Mouse (Mus musculus) CH12.LX (cell line): Measurements from ENCODE around the gene Tbc1d30. TPM values are rescaled to one million over a fixed set of nuclear protein-coding genes. Genes with fewer than 3 reads are reported as not detected.

Experiments
- DNase-seq: peaks from one replicate; pipeline ENCODE4 v3.0.0-alpha.2; 2013; ENCODE audit errors: extremely low read depth
- H3K27ac ChIP-seq: 2 replicates; pipeline ENCODE4 v1.5.1; 2012; ENCODE audit warnings: low read depth, mild to moderate bottlenecking, control low read depth, moderate library complexity; ENCODE audit not compliant: insufficient read depth
- H3K27me3 ChIP-seq: replicated peaks from 2 replicates; pipeline ENCODE3; 2012; ENCODE audit warnings: inconsistent platforms
- H3K36me3 ChIP-seq, 2 experiments: replicated peaks in 1 of 2; 2 replicates each; pipeline versions ENCODE3 to v1.6.1; 2012; ENCODE audit warnings: inconsistent platforms in 1 of 2, low read length in 1 of 2, mild to moderate bottlenecking in 1 of 2, mixed read lengths in 1 of 2, moderate library complexity in 1 of 2; ENCODE audit not compliant: control insufficient read depth in 1 of 2, insufficient read depth in 1 of 2
- H3K4me1 ChIP-seq, 2 experiments: 2 replicates each; pipeline ENCODE4 v1.6.1; 2012; ENCODE audit warnings: inconsistent platforms in 1 of 2, moderate library complexity in 1 of 2; ENCODE audit not compliant: insufficient read depth in 2 of 2, control insufficient read depth in 1 of 2
- H3K4me2 ChIP-seq: 2 replicates; pipeline ENCODE4 v1.6.1; 2012; ENCODE audit warnings: low read depth, mild to moderate bottlenecking, control low read depth; ENCODE audit not compliant: poor library complexity, insufficient read depth, severe bottlenecking
- H3K4me3 ChIP-seq, 3 experiments: fragments of 150-350 bp in 1 of 3; sonication (generic) in 1 of 3; replicated peaks in 1 of 3; 2 replicates each; pipeline versions ENCODE3 to v1.5.1; 2011 to 2012; ENCODE audit warnings: low read depth in 2 of 3, low read length in 2 of 3, mild to moderate bottlenecking in 2 of 3, moderate library complexity in 2 of 3, control low read depth in 1 of 3, improper control_type of control experiment in 1 of 3, inconsistent platforms in 1 of 3, mixed read lengths in 1 of 3; ENCODE audit not compliant: poor library complexity in 1 of 3
- H3K79me2 ChIP-seq: replicated peaks from 2 replicates; pipeline ENCODE4 v1.6.1; 2012; ENCODE audit warnings: mild to moderate bottlenecking, moderate library complexity; ENCODE audit not compliant: control insufficient read depth, poor library complexity, insufficient read depth, severe bottlenecking; ENCODE audit errors: extremely low read depth
- H3K9ac ChIP-seq: 2 replicates; pipeline ENCODE4 v1.6.1; 2012; ENCODE audit warnings: low read depth, mild to moderate bottlenecking, control low read depth, moderate library complexity; ENCODE audit not compliant: insufficient read depth
- H3K9me3 ChIP-seq: replicated peaks from 2 replicates; pipeline ENCODE3; 2012; ENCODE audit warnings: low read length, inconsistent platforms, mixed read lengths
- BHLHE40 ChIP-seq: IDR thresholded peaks from 2 replicates; pipeline ENCODE4 v1.6.1; 2011; ENCODE audit warnings: mild to moderate bottlenecking, low read depth, low read length, improper control_type of control experiment
- ELF1 ChIP-seq: IDR thresholded peaks from 2 replicates; pipeline ENCODE4 v1.6.1; 2014; ENCODE audit warnings: low read depth, mild to moderate bottlenecking, inconsistent platforms, low read length, improper control_type of control experiment
- EP300 ChIP-seq: IDR thresholded peaks from 2 replicates; pipeline ENCODE4 v1.6.1; 2011; ENCODE audit warnings: low read length, improper control_type of control experiment
- ETS1 ChIP-seq: conservative IDR thresholded peaks from 2 replicates; pipeline ENCODE4 v1.6.1; 2012; ENCODE audit warnings: low read depth, mild to moderate bottlenecking, inconsistent platforms, low read length, improper control_type of control experiment, moderate library complexity
- KAT2A ChIP-seq: IDR thresholded peaks from 2 replicates; pipeline ENCODE4 v1.6.1; 2012; ENCODE audit warnings: low read length, improper control_type of control experiment, inconsistent platforms; ENCODE audit not compliant: insufficient replicate concordance
- MAFK ChIP-seq: IDR thresholded peaks from 2 replicates; pipeline ENCODE4 v1.6.1; 2011; ENCODE audit warnings: low read length, improper control_type of control experiment; ENCODE audit not compliant: insufficient replicate concordance
- MAZ ChIP-seq: IDR thresholded peaks from 2 replicates; pipeline ENCODE4 v1.6.1; 2012; ENCODE audit warnings: low read depth, mild to moderate bottlenecking, inconsistent platforms, low read length, improper control_type of control experiment, moderate library complexity
- MYC ChIP-seq: IDR thresholded peaks from 2 replicates; pipeline ENCODE4 v1.6.1; 2011; ENCODE audit warnings: low read depth, mild to moderate bottlenecking, improper control_type of control experiment, low read length
- NRF1 ChIP-seq: IDR thresholded peaks from 2 replicates; pipeline ENCODE4 v1.6.1; 2014; ENCODE audit warnings: low read depth, mild to moderate bottlenecking, inconsistent platforms, low read length, improper control_type of control experiment, moderate library complexity
- SIN3A ChIP-seq: IDR thresholded peaks from 2 replicates; pipeline ENCODE4 v1.6.1; 2012; ENCODE audit warnings: low read length, improper control_type of control experiment, inconsistent platforms
- TCF12 ChIP-seq: IDR thresholded peaks from 2 replicates; pipeline ENCODE4 v1.6.1; 2014; ENCODE audit warnings: low read depth, mild to moderate bottlenecking, inconsistent platforms, low read length, improper control_type of control experiment
- USF1 ChIP-seq: IDR thresholded peaks from 2 replicates; pipeline ENCODE4 v1.6.1; 2014; ENCODE audit warnings: low read depth, mild to moderate bottlenecking, inconsistent platforms, low read length, improper control_type of control experiment
- ZNF384 ChIP-seq: IDR thresholded peaks from 2 replicates; pipeline ENCODE4 v1.6.1; 2012; ENCODE audit warnings: low read depth, low read length, improper control_type of control experiment, inconsistent platforms
- dilution Hi-C: fragments of 300-500 bp; cut with MboI; formaldehyde crosslinking; loops from 2 replicates; pipeline ENCODE4 v1.14.3; 2020; ENCODE audit warnings: low sequenced_read_pairs; ENCODE audit not compliant: extremely low pct_unique_long_range_greater_than_20kb, extremely low pct_ligation_motif_present
- in situ Hi-C: fragments of 300-500 bp; cut with MboI; formaldehyde crosslinking; loops from 3 replicates; pipeline ENCODE4 v1.14.3; 2019; ENCODE audit warnings: low sequenced_read_pairs, low pct_ligation_motif_present, low pct_unique_long_range_greater_than_20kb, mixed read lengths
- polyA plus RNA-seq: library from polyadenylated mRNA; unstranded; fragments of >175 nt; gene quantifications from 2 replicates; pipeline ENCODE4 v1.2.1, GENCODE M21; 2012; ENCODE audit warnings: low read depth; ENCODE audit not compliant: insufficient read length
- total RNA-seq, 2 experiments: library from RNA; depleted of rRNA; stranded (reverse); fragments of 300-350 nt in 1 of 2; fragments of >200 nt in 1 of 2; gene quantifications; 2 replicates each; pipeline ENCODE4 v1.2.3; 2012 to 2014

Gene Tbc1d30
- total and polyA plus RNA-seq, 3 experiments, result 0.16 TPM; not detected in 2

GRCm38 (mm10) chr10:121243373-121244207, 107.5 kb downstream of the Tbc1d30 start:
- Histone ChIP-seq H3K9me3 (no peaks in the 10 kb centered on the region), H3K27ac (no peak overlapping the region), H3K27me3 (peaks cover 1% of the 10 kb centered on the region), H3K36me3 (no peaks in the 10 kb centered on the region), H3K4me3 (no peak overlapping the region), H3K79me2 (no peaks in the 10 kb centered on the region), H3K4me1 (peaks cover 0 to 9% of the 10 kb centered on the region in 2 experiments; a peak in 2 of 4 replicates), H3K4me2 (no peak overlapping the region), H3K9ac (no peak overlapping the region)
- TF ChIP-seq MAFK (no peak), SIN3A (no peak), MYC (no peak), ZNF384 (no peak), ETS1 (no peak), ELF1 (no peak)
- dilution Hi-C loops (no loop called here), in situ Hi-C loops (no loop called here)
- DNase-seq, result no peak

- Histone ChIP-seq H3K9ac (no peak overlapping the region), H3K4me3 (no peak overlapping the region), H3K4me1 (peaks cover 0 to 16% of the 10 kb centered on the region in 2 experiments; a peak in 2 of 4 replicates), H3K79me2 (no peaks in the 10 kb centered on the region), H3K27ac (no peak overlapping the region), H3K4me2 (no peak overlapping the region), H3K9me3 (no peaks in the 10 kb centered on the region), H3K27me3 (peaks cover 1% of the 10 kb centered on the region), H3K36me3 (no peaks in the 10 kb centered on the region)
- peak; percentile 53 for DNase-seq
- TF ChIP-seq KAT2A (no peak), USF1 (no peak), NRF1 (no peak), BHLHE40 (peak; percentile 70), TCF12 (no peak)
- dilution Hi-C loops, result no loop called here
- in situ Hi-C loops, result no loop called here
These were observed 108.5 kb downstream of the Tbc1d30 start for GRCm38 (mm10) chr10:121242596-121242995.

GRCm38 (mm10) chr10:121239065-121239464, 112.0 kb downstream of the Tbc1d30 start:
- Histone ChIP-seq H3K36me3 (no peaks in the 10 kb centered on the region), H3K4me3 (no peak overlapping the region), H3K4me2 (no peak overlapping the region), H3K79me2 (no peaks in the 10 kb centered on the region), H3K27ac (no peak overlapping the region), H3K27me3 (peaks cover 1% of the 10 kb centered on the region), H3K9ac (no peak overlapping the region), H3K9me3 (no peaks in the 10 kb centered on the region), H3K4me1 (peaks cover 0 to 19% of the 10 kb centered on the region in 2 experiments; a peak in 2 of 4 replicates)
- dilution Hi-C loops, result no loop called here
- DNase-seq, result no peak
- in situ Hi-C loops, result no loop called here
- TF ChIP-seq MAZ (no peak), EP300 (0 out of 2 replicates have a peak, but pooled peaks have one; percentile 20), BHLHE40 (peak; percentile 39)
